Mouse (Mus musculus) lung, postnatal 4 days (tissue): ENCODE results near the gene Astl.

Experiments
- DNase-seq, 2 experiments: peaks; one replicate each; pipeline ENCODE4 v3.0.0; 2021

The Astl gene

GRCm38 (mm10) chr2:127328090-127328851, 10.2 kb upstream of the Astl start:
- no peak for DNase-seq

GRCm38 (mm10) chr2:127332807-127333570, 5.5 kb upstream of the Astl start:
- no peak for DNase-seq

GRCm38 (mm10) chr2:127333945-127334603, 4.4 kb upstream of the Astl start:
- no peak for DNase-seq

- DNase-seq = peak in 1 of 2 experiments; percentile 47
Measured at GRCm38 (mm10) chr2:127335078-127335541, 3.3 kb upstream of the Astl start.

- peak; percentile 84 to 92 for DNase-seq
Measured at GRCm38 (mm10) chr2:127335767-127336496, 2.5 kb upstream of the Astl start, which contains the start of gene Dusp2. Dusp2 (plus strand) TSS chr2:127336159.

- no peak for DNase-seq
Measured at GRCm38 (mm10) chr2:127336497-127336832, 2.0 kb upstream of the Astl start.

- no peak for DNase-seq
Measured at GRCm38 (mm10) chr2:127336885-127337284, 1.6 kb upstream of the Astl start.

- no peak for DNase-seq
Measured at GRCm38 (mm10) chr2:127337531-127337930, 908 bp upstream of the Astl start.

GRCm38 (mm10) chr2:127338012-127338411, 427 bp upstream of the Astl start:
- DNase-seq = no peak

- no peak for DNase-seq
Measured at GRCm38 (mm10) chr2:127338833-127339232, 394 bp downstream of the Astl start.

GRCm38 (mm10) chr2:127339262-127339661, 823 bp downstream of the Astl start:
- DNase-seq = no peak

- peak; percentile 44 to 67 for DNase-seq
Measured at GRCm38 (mm10) chr2:127341159-127341558, 2.7 kb downstream of the Astl start.

- no peak for DNase-seq
Measured at GRCm38 (mm10) chr2:127346334-127346733, 7.9 kb downstream of the Astl start.

- DNase-seq = no peak
Measured at GRCm38 (mm10) chr2:127347147-127347985, 8.9 kb downstream of the Astl start.

GRCm38 (mm10) chr2:127353881-127354280, 15.4 kb downstream of the Astl start:
- no peak for DNase-seq

- DNase-seq = peak; percentile 77 to 85
Measured at GRCm38 (mm10) chr2:127362459-127363281, 24.2 kb downstream of the Astl start, which contains the start of gene Adra2b. Adra2b (plus strand) TSS chr2:127363208.

- no peak for DNase-seq
Measured at GRCm38 (mm10) chr2:127363282-127363652, 24.8 kb downstream of the Astl start.

- DNase-seq = no peak
Measured at GRCm38 (mm10) chr2:127363696-127364095, 25.3 kb downstream of the Astl start.

- no peak for DNase-seq
Measured at GRCm38 (mm10) chr2:127364452-127364851, 26.0 kb downstream of the Astl start.

GRCm38 (mm10) chr2:127367126-127367820, 28.8 kb downstream of the Astl start:
- no peak for DNase-seq
